Mouse (Mus musculus): ENCODE data around the gene Stat5b. TPM values are rescaled to one million over a fixed set of nuclear protein-coding genes. Genes with fewer than 3 reads are reported as not detected.

The Stat5b gene
- polyA plus RNA-seq, 1 experiment, result 33.2 TPM

GRCm38 (mm10) chr11:100850778-100851528, 429 bp upstream of the Stat5b start:
- no peaks in the 10 kb centered on the region for H3K27me3 ChIP-seq (ENCODE audit: control insufficient read depth, insufficient read depth, low read length)
- no peaks in the 10 kb centered on the region for H3K36me3 ChIP-seq (ENCODE audit: control insufficient read depth, insufficient read depth, low read length)
- H3K27ac ChIP-seq (ENCODE audit: insufficient read depth, low read length), result peak overlapping the region; percentile 84
- WGBS, result 5% methylated on average over 33 of the region's 33 CpGs
- H3K4me3 ChIP-seq (ENCODE audit: extremely low read depth, insufficient read depth, insufficient read length), result peak overlapping the region; percentile 89
- DNase-seq (ENCODE audit: low read depth in 1 of 2, low spot score in 2 of 2), result peak in 1 of 2 experiments; percentile 31
- H3K4me1 ChIP-seq (ENCODE audit: control insufficient read depth, insufficient read depth, insufficient read length), result no peaks in the 10 kb centered on the region; the same call in 1 of the 2 replicates
- TF ChIP-seq POLR2A (IDR thresholded peaks at IDR 0.05; ENCODE audit: low read depth, low read length), result no peak
- TF ChIP-seq CTCF (IDR thresholded peaks at IDR 0.05; ENCODE audit: extremely low read depth, insufficient read depth, insufficient read length, insufficient replicate concordance), result no peak

GRCm38 (mm10) chr11:100849456-100850037, 977 bp downstream of the Stat5b start:
- peak overlapping the region; percentile 84 for H3K27ac ChIP-seq (ENCODE audit: insufficient read depth, low read length)
- H3K4me1 ChIP-seq (ENCODE audit: control insufficient read depth, insufficient read depth, insufficient read length), result no peaks in the 10 kb centered on the region; the same call in 1 of the 2 replicates
- TF ChIP-seq CTCF (IDR thresholded peaks at IDR 0.05; ENCODE audit: extremely low read depth, insufficient read depth, insufficient read length, insufficient replicate concordance) (no peak), POLR2A (IDR thresholded peaks at IDR 0.05; ENCODE audit: low read depth, low read length) (no peak)
- peak overlapping the region; percentile 89 for H3K4me3 ChIP-seq (ENCODE audit: extremely low read depth, insufficient read depth, insufficient read length)
- no peaks in the 10 kb centered on the region for H3K27me3 ChIP-seq (ENCODE audit: control insufficient read depth, insufficient read depth, low read length)
- DNase-seq (ENCODE audit: low read depth in 1 of 2, low spot score in 2 of 2), result no peak
- WGBS, result 6% methylated on average over 13 of the region's 13 CpGs
- no peaks in the 10 kb centered on the region for H3K36me3 ChIP-seq (ENCODE audit: control insufficient read depth, insufficient read depth, low read length)

- DNase-seq (ENCODE audit: low read depth in 1 of 2, low spot score in 2 of 2), result no peak
- no peaks in the 10 kb centered on the region for H3K27me3 ChIP-seq (ENCODE audit: control insufficient read depth, insufficient read depth, low read length)
- no peaks in the 10 kb centered on the region for H3K36me3 ChIP-seq (ENCODE audit: control insufficient read depth, insufficient read depth, low read length)
- H3K4me1 ChIP-seq (ENCODE audit: control insufficient read depth, insufficient read depth, insufficient read length), result no peaks in the 10 kb centered on the region; the same call in 1 of the 2 replicates
- 51% methylated on average over 6 of the region's 6 CpGs for WGBS
- peak overlapping the region; percentile 89; the same call in 1 of the 2 replicates for H3K4me3 ChIP-seq (ENCODE audit: extremely low read depth, insufficient read depth, insufficient read length)
- no peak overlapping the region for H3K27ac ChIP-seq (ENCODE audit: insufficient read depth, low read length)
- TF ChIP-seq CTCF (IDR thresholded peaks at IDR 0.05; ENCODE audit: extremely low read depth, insufficient read depth, insufficient read length, insufficient replicate concordance), result no peak
- TF ChIP-seq POLR2A (IDR thresholded peaks at IDR 0.05; ENCODE audit: low read depth, low read length), result no peak
Observed at GRCm38 (mm10) chr11:100848789-100849379, 1.6 kb downstream of the Stat5b start.

GRCm38 (mm10) chr11:100848080-100848479, 2.4 kb downstream of the Stat5b start:
- H3K4me1 ChIP-seq (ENCODE audit: control insufficient read depth, insufficient read depth, insufficient read length), result peaks cover 4% of the 10 kb centered on the region; the same call in 1 of the 2 replicates
- no peak overlapping the region; the same call in 1 of the 2 replicates for H3K27ac ChIP-seq (ENCODE audit: insufficient read depth, low read length)
- WGBS, result 29% methylated on average over 4 of the region's 4 CpGs
- H3K27me3 ChIP-seq (ENCODE audit: control insufficient read depth, insufficient read depth, low read length), result no peaks in the 10 kb centered on the region
- no peak overlapping the region for H3K4me3 ChIP-seq (ENCODE audit: extremely low read depth, insufficient read depth, insufficient read length)
- no peak for DNase-seq (ENCODE audit: low read depth in 1 of 2, low spot score in 2 of 2)
- TF ChIP-seq POLR2A (IDR thresholded peaks at IDR 0.05; ENCODE audit: low read depth, low read length) (no peak), CTCF (IDR thresholded peaks at IDR 0.05; ENCODE audit: extremely low read depth, insufficient read depth, insufficient read length, insufficient replicate concordance) (no peak)
- no peaks in the 10 kb centered on the region for H3K36me3 ChIP-seq (ENCODE audit: control insufficient read depth, insufficient read depth, low read length)

- no peaks in the 10 kb centered on the region for H3K27me3 ChIP-seq (ENCODE audit: control insufficient read depth, insufficient read depth, low read length)
- no peak overlapping the region for H3K4me3 ChIP-seq (ENCODE audit: extremely low read depth, insufficient read depth, insufficient read length)
- H3K36me3 ChIP-seq (ENCODE audit: control insufficient read depth, insufficient read depth, low read length), result no peaks in the 10 kb centered on the region
- WGBS, result 76% methylated on average over 4 of the region's 4 CpGs
- TF ChIP-seq POLR2A (IDR thresholded peaks at IDR 0.05; ENCODE audit: low read depth, low read length) (no peak), CTCF (IDR thresholded peaks at IDR 0.05; ENCODE audit: extremely low read depth, insufficient read depth, insufficient read length, insufficient replicate concordance) (no peak)
- DNase-seq (ENCODE audit: low read depth in 1 of 2, low spot score in 2 of 2), result no peak
- H3K27ac ChIP-seq (ENCODE audit: insufficient read depth, low read length), result no peak overlapping the region
- H3K4me1 ChIP-seq (ENCODE audit: control insufficient read depth, insufficient read depth, insufficient read length), result peaks cover 5% of the 10 kb centered on the region; the same call in 1 of the 2 replicates
Observed at GRCm38 (mm10) chr11:100847572-100847971, 3.0 kb downstream of the Stat5b start.

GRCm38 (mm10) chr11:100845793-100846192, 4.7 kb downstream of the Stat5b start:
- TF ChIP-seq CTCF (IDR thresholded peaks at IDR 0.05; ENCODE audit: extremely low read depth, insufficient read depth, insufficient read length, insufficient replicate concordance) (no peak), POLR2A (IDR thresholded peaks at IDR 0.05; ENCODE audit: low read depth, low read length) (no peak)
- no peak overlapping the region for H3K4me3 ChIP-seq (ENCODE audit: extremely low read depth, insufficient read depth, insufficient read length)
- H3K27me3 ChIP-seq (ENCODE audit: control insufficient read depth, insufficient read depth, low read length), result no peaks in the 10 kb centered on the region
- 39% methylated on average over 6 of the region's 6 CpGs for WGBS
- no peak for DNase-seq (ENCODE audit: low read depth in 1 of 2, low spot score in 2 of 2)
- 0 out of 2 replicates have a peak overlapping the region, but pooled peaks have one; percentile 0 for H3K27ac ChIP-seq (ENCODE audit: insufficient read depth, low read length)
- H3K4me1 ChIP-seq (ENCODE audit: control insufficient read depth, insufficient read depth, insufficient read length), result peaks cover 9% of the 10 kb centered on the region; the same call in 1 of the 2 replicates
- H3K36me3 ChIP-seq (ENCODE audit: control insufficient read depth, insufficient read depth, low read length), result peaks cover 3% of the 10 kb centered on the region

Measured in spleen, adult 2 months (tissue).